Mouse (Mus musculus): ENCODE measurements around the gene Gm49416. TPM values are rescaled to one million over a fixed set of nuclear protein-coding genes. Genes with fewer than 3 reads are reported as not detected.

Gm49416 gene
- polyA plus RNA-seq, 1 experiment from 2014 or later = 2.5 TPM

- Histone ChIP-seq H3K36me3 (replicated peaks; ENCODE audit: control insufficient read depth, insufficient read depth) (peaks cover 80% of the 10 kb centered on the region), H3K27me3 (ENCODE audit: control insufficient read depth, insufficient read depth, low read length) (no peaks in the 10 kb centered on the region), H3K4me3 (replicated peaks; ENCODE audit: low read length) (no peak overlapping the region), H3K9ac (no peak overlapping the region), H3K9me3 (ENCODE audit: control insufficient read depth, low read length) (no peaks in the 10 kb centered on the region), H3K27ac (no peak overlapping the region), H3K4me1 (replicated peaks; ENCODE audit: control insufficient read depth, insufficient read depth, low read length) (no peaks in the 10 kb centered on the region), H3K4me2 (replicated peaks) (no peak overlapping the region)
- ATAC-seq (ENCODE audit: low FRiP score) = no peak
- DNase-seq (ENCODE audit: low spot score) = no peak
- 98% methylated on average over 3 of the region's 3 CpGs for WGBS
Observed at GRCm38 (mm10) chr19:8914212-8914611, 25.5 kb downstream of the Gm49416 start.

- DNase-seq (ENCODE audit: low spot score) = no peak
- no peak overlapping the region for H3K4me2 ChIP-seq (replicated peaks)
- no peak for ATAC-seq (ENCODE audit: low FRiP score)
- H3K9ac ChIP-seq = no peak overlapping the region
- peaks cover 44% of the 10 kb centered on the region for H3K36me3 ChIP-seq (replicated peaks; ENCODE audit: control insufficient read depth, insufficient read depth)
- peak overlapping the region; percentile 93; the same call in 1 of the 2 replicates for H3K4me3 ChIP-seq (replicated peaks; ENCODE audit: low read length)
- peaks cover 17% of the 10 kb centered on the region for H3K4me1 ChIP-seq (replicated peaks; ENCODE audit: control insufficient read depth, insufficient read depth, low read length)
- no peak overlapping the region for H3K27ac ChIP-seq
- WGBS = 94% methylated on average over 3 of the region's 3 CpGs
- H3K27me3 ChIP-seq (ENCODE audit: control insufficient read depth, insufficient read depth, low read length) = no peaks in the 10 kb centered on the region
- no peaks in the 10 kb centered on the region for H3K9me3 ChIP-seq (ENCODE audit: control insufficient read depth, low read length)
Observed at GRCm38 (mm10) chr19:8919000-8919399, 30.3 kb downstream of the Gm49416 start.

GRCm38 (mm10) chr19:8919684-8920072, 31.0 kb downstream of the Gm49416 start:
- peak overlapping the region; percentile 93 for H3K4me3 ChIP-seq (replicated peaks; ENCODE audit: low read length)
- H3K27me3 ChIP-seq (ENCODE audit: control insufficient read depth, insufficient read depth, low read length) = no peaks in the 10 kb centered on the region
- H3K4me1 ChIP-seq (replicated peaks; ENCODE audit: control insufficient read depth, insufficient read depth, low read length) = peaks cover 17% of the 10 kb centered on the region
- ATAC-seq (ENCODE audit: low FRiP score) (no peak), DNase-seq (ENCODE audit: low spot score) (no peak)
- peak overlapping the region; percentile 69 for H3K4me2 ChIP-seq (replicated peaks)
- peaks cover 38% of the 10 kb centered on the region for H3K36me3 ChIP-seq (replicated peaks; ENCODE audit: control insufficient read depth, insufficient read depth)
- H3K9me3 ChIP-seq (ENCODE audit: control insufficient read depth, low read length) = no peaks in the 10 kb centered on the region
- WGBS = 73% methylated on average over 6 of the region's 6 CpGs
- H3K9ac ChIP-seq = peak overlapping the region; percentile 89; the same call in 1 of the 2 replicates
- H3K27ac ChIP-seq = peak overlapping the region; percentile 84

- 3% methylated on average over 40 of the region's 50 CpGs for WGBS
- Histone ChIP-seq H3K9me3 (ENCODE audit: control insufficient read depth, low read length) (no peaks in the 10 kb centered on the region), H3K27me3 (ENCODE audit: control insufficient read depth, insufficient read depth, low read length) (no peaks in the 10 kb centered on the region), H3K4me1 (replicated peaks; ENCODE audit: control insufficient read depth, insufficient read depth, low read length) (peaks cover 17% of the 10 kb centered on the region), H3K27ac (peak within 1 kb of the TSS; percentile 84), H3K4me3 (replicated peaks; ENCODE audit: low read length) (peak within 1 kb of the TSS; percentile 93), H3K36me3 (replicated peaks; ENCODE audit: control insufficient read depth, insufficient read depth) (peaks cover 34% of the 10 kb centered on the region), H3K9ac (peak within 1 kb of the TSS; percentile 89), H3K4me2 (replicated peaks) (peak within 1 kb of the TSS; percentile 69)
- peak; percentile 89 for DNase-seq (ENCODE audit: low spot score)
- ATAC-seq (ENCODE audit: low FRiP score) = peak; percentile 98
Observed at GRCm38 (mm10) chr19:8920073-8920736, 31.5 kb downstream of the Gm49416 start, which contains the start of gene B3gat3. Gene B3gat3 (plus strand): TSS chr19:8920374.

- Histone ChIP-seq H3K4me2 (replicated peaks) (peak overlapping the region; percentile 69), H3K9me3 (ENCODE audit: control insufficient read depth, low read length) (no peaks in the 10 kb centered on the region), H3K4me1 (replicated peaks; ENCODE audit: control insufficient read depth, insufficient read depth, low read length) (peaks cover 17% of the 10 kb centered on the region), H3K36me3 (replicated peaks; ENCODE audit: control insufficient read depth, insufficient read depth) (peaks cover 34% of the 10 kb centered on the region), H3K27ac (peak overlapping the region; percentile 84), H3K9ac (peak overlapping the region; percentile 89), H3K27me3 (ENCODE audit: control insufficient read depth, insufficient read depth, low read length) (no peaks in the 10 kb centered on the region), H3K4me3 (replicated peaks; ENCODE audit: low read length) (peak overlapping the region; percentile 93)
- DNase-seq (ENCODE audit: low spot score) (peak; percentile 55), ATAC-seq (ENCODE audit: low FRiP score) (no peak; the same call in 1 of the 2 replicates)
- 2% methylated on average over 6 of the region's 6 CpGs for WGBS
Observed at GRCm38 (mm10) chr19:8920836-8921291, 32.1 kb downstream of the Gm49416 start.

GRCm38 (mm10) chr19:8921741-8922140, 33.0 kb downstream of the Gm49416 start:
- Histone ChIP-seq H3K27ac (no peak overlapping the region), H3K9me3 (ENCODE audit: control insufficient read depth, low read length) (no peaks in the 10 kb centered on the region), H3K36me3 (replicated peaks; ENCODE audit: control insufficient read depth, insufficient read depth) (peaks cover 34% of the 10 kb centered on the region), H3K27me3 (ENCODE audit: control insufficient read depth, insufficient read depth, low read length) (no peaks in the 10 kb centered on the region), H3K4me3 (replicated peaks; ENCODE audit: low read length) (peak overlapping the region; percentile 93), H3K9ac (peak overlapping the region; percentile 89), H3K4me2 (replicated peaks) (peak overlapping the region; percentile 69), H3K4me1 (replicated peaks; ENCODE audit: control insufficient read depth, insufficient read depth, low read length) (peaks cover 17% of the 10 kb centered on the region)
- no peak for ATAC-seq (ENCODE audit: low FRiP score)
- DNase-seq (ENCODE audit: low spot score) = no peak
- 81% methylated on average over 9 of the region's 9 CpGs for WGBS

DNA sequence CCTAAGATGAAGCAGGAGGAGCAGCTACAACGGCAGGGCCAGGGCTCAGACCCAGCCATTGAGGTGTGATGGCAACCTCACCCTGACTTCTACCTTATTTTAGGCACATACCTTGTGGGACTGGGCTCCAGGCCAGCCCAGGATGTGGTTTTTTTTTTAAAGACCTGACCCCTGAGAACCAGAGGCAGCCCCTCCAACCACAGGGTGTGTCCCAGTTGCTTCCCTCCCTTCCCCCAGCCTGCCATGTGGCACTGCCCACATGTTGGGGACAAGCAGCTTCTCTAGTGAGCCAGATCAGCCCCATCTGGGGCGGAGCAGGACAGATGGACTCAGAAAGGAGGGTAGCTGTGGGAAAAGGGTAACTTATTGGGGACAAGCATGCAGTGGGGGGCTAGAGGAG, 38.0 kb downstream of the Gm49416 start:
- H3K27me3 ChIP-seq (ENCODE audit: control insufficient read depth, insufficient read depth, low read length) = no peaks in the 10 kb centered on the region
- H3K4me1 ChIP-seq (replicated peaks; ENCODE audit: control insufficient read depth, insufficient read depth, low read length) = peaks cover 13% of the 10 kb centered on the region
- no peaks in the 10 kb centered on the region for H3K9me3 ChIP-seq (ENCODE audit: control insufficient read depth, low read length)
- ATAC-seq (ENCODE audit: low FRiP score) (no peak), DNase-seq (ENCODE audit: low spot score) (no peak)
- H3K36me3 ChIP-seq (replicated peaks; ENCODE audit: control insufficient read depth, insufficient read depth) = peaks cover 36% of the 10 kb centered on the region
- 100% methylated on average over 2 of the region's 2 CpGs for WGBS
- no peak overlapping the region for H3K4me3 ChIP-seq (replicated peaks; ENCODE audit: low read length)
- H3K9ac ChIP-seq = no peak overlapping the region
- H3K27ac ChIP-seq = no peak overlapping the region
- no peak overlapping the region for H3K4me2 ChIP-seq (replicated peaks)

- no peak for ATAC-seq (ENCODE audit: low FRiP score)
- H3K27ac ChIP-seq = no peak overlapping the region
- no peaks in the 10 kb centered on the region for H3K27me3 ChIP-seq (ENCODE audit: control insufficient read depth, insufficient read depth, low read length)
- peaks cover 34% of the 10 kb centered on the region for H3K36me3 ChIP-seq (replicated peaks; ENCODE audit: control insufficient read depth, insufficient read depth)
- no peak overlapping the region for H3K4me3 ChIP-seq (replicated peaks; ENCODE audit: low read length)
- no peaks in the 10 kb centered on the region for H3K9me3 ChIP-seq (ENCODE audit: control insufficient read depth, low read length)
- 90% methylated on average over 12 of the region's 12 CpGs for WGBS
- H3K9ac ChIP-seq = no peak overlapping the region
- H3K4me1 ChIP-seq (replicated peaks; ENCODE audit: control insufficient read depth, insufficient read depth, low read length) = peaks cover 11% of the 10 kb centered on the region; the same call in 1 of the 2 replicates
- no peak overlapping the region for H3K4me2 ChIP-seq (replicated peaks)
- DNase-seq (ENCODE audit: low spot score) = no peak
Observed at GRCm38 (mm10) chr19:8927891-8928525, 39.3 kb downstream of the Gm49416 start.

GRCm38 (mm10) chr19:8928689-8929223, 40.0 kb downstream of the Gm49416 start:
- peak; percentile 56; the same call in 1 of the 2 replicates for ATAC-seq (ENCODE audit: low FRiP score)
- no peaks in the 10 kb centered on the region for H3K27me3 ChIP-seq (ENCODE audit: control insufficient read depth, insufficient read depth, low read length)

More at GRCm38 (mm10) chr19:8928689-8929223, 40.0 kb downstream of the Gm49416 start:
- H3K27ac ChIP-seq = no peak overlapping the region
- H3K4me2 ChIP-seq (replicated peaks) = peak overlapping the region; percentile 73
- peaks cover 29% of the 10 kb centered on the region for H3K36me3 ChIP-seq (replicated peaks; ENCODE audit: control insufficient read depth, insufficient read depth)
- peak overlapping the region; percentile 69 for H3K9ac ChIP-seq
- H3K4me3 ChIP-seq (replicated peaks; ENCODE audit: low read length) = peak overlapping the region; percentile 50
- peaks cover 11% of the 10 kb centered on the region; the same call in 1 of the 2 replicates for H3K4me1 ChIP-seq (replicated peaks; ENCODE audit: control insufficient read depth, insufficient read depth, low read length)
- DNase-seq (ENCODE audit: low spot score) = no peak
- WGBS = 22% methylated on average over 16 of the region's 16 CpGs
- H3K9me3 ChIP-seq (ENCODE audit: control insufficient read depth, low read length) = no peaks in the 10 kb centered on the region

Measured in hindbrain, embryonic 14.5 days (tissue).